Mouse (Mus musculus) lung, adult 2 months (tissue): Measurements from ENCODE around the gene Gm10037. TPM values are rescaled to one million over a fixed set of nuclear protein-coding genes. Genes with fewer than 3 reads are reported as not detected.
A peak's percentile ranks its signal among the peaks of the same experiment; 100 is the strongest.
"Not testable (repeated sequence)": the region's sequence is repeated elsewhere in the genome, so short reads cannot be mapped to it uniquely, and the experiment has no call there.

Experiments used
- DNase-seq: peaks from one replicate; pipeline ENCODE4 v3.0.0; 2022
- H3K4me1 ChIP-seq: fragments of 200-500 bp; 2 replicates; pipeline ENCODE4 v1.6.1; 2011; ENCODE audit warnings: low read length; ENCODE audit not compliant: control insufficient read depth, insufficient read depth
- H3K4me3 ChIP-seq: fragments of 200-500 bp; replicated peaks from 2 replicates; pipeline ENCODE3; 2011; ENCODE audit warnings: low read depth, mild to moderate bottlenecking, control low read depth, low read length; ENCODE audit errors: extremely low read depth
- CTCF ChIP-seq: fragments of 200-500 bp; IDR thresholded peaks from 2 replicates; pipeline ENCODE4 v1.5.1; 2011; ENCODE audit warnings: mild to moderate bottlenecking, low read length, control low read depth; ENCODE audit not compliant: insufficient read depth
- POLR2A ChIP-seq: fragments of 200-500 bp; IDR thresholded peaks from 2 replicates; pipeline ENCODE4 v1.6.1; 2011; ENCODE audit warnings: low read depth, mild to moderate bottlenecking, control low read depth, low read length, borderline replicate concordance; ENCODE audit errors: extremely low read depth
- WGBS: fragments of 180-500 bp; shearing (Covaris S2); methylation state at CpG from one replicate; pipeline ENCODE4 v1.1.7; 2018; 5-methylcytosine and 5-hydroxymethylcytosine counted together
- polyA plus RNA-seq: library from polyadenylated mRNA; depleted of rRNA; stranded (reverse); fragments of >200 nt; gene quantifications from 2 replicates; pipeline ENCODE4 v1.2.3, GENCODE M21; 2012

The Gm10037 gene
- polyA plus RNA-seq, 1 experiment: 0.82 TPM

- H3K4me3 ChIP-seq: peak overlapping the region; percentile 51
- no peaks in the 10 kb centered on the region for H3K4me1 ChIP-seq
- DNase-seq: peak; percentile 29
- TF ChIP-seq CTCF: peak; percentile 29; the same call in 1 of the 2 replicates
- TF ChIP-seq POLR2A: no peak
- 1% methylated on average over 15 of the region's 19 CpGs for WGBS
Observed at GRCm38 (mm10) chr13:67844119-67844852, 13.4 kb downstream of the Gm10037 start.

- peak; percentile 8 for DNase-seq
- Histone ChIP-seq H3K4me3 (peak overlapping the region; percentile 51), H3K4me1 (no peaks in the 10 kb centered on the region)
- TF ChIP-seq CTCF: no peak
- TF ChIP-seq POLR2A: no peak
- WGBS: 22% methylated on average over 8 of the region's 8 CpGs
Observed at GRCm38 (mm10) chr13:67844853-67845194, 13.9 kb downstream of the Gm10037 start.

GRCm38 (mm10) chr13:67850361-67850760, 19.5 kb downstream of the Gm10037 start:
- TF ChIP-seq POLR2A (no peak), CTCF (no peak)

GRCm38 (mm10) chr13:67853130-67853529, 22.2 kb downstream of the Gm10037 start:
- TF ChIP-seq CTCF: no peak
- no peak for TF ChIP-seq POLR2A
- Histone ChIP-seq H3K4me1 (no peaks in the 10 kb centered on the region), H3K4me3 (no peak overlapping the region)
- 67% methylated on average over 6 of the region's 6 CpGs for WGBS
- no peak for DNase-seq

More at GRCm38 (mm10) chr13:67850361-67850760, 19.5 kb downstream of the Gm10037 start:
- no peak overlapping the region for H3K4me3 ChIP-seq
- no peaks in the 10 kb centered on the region for H3K4me1 ChIP-seq
- no peak for DNase-seq
- 78% methylated on average over 3 of the region's 3 CpGs for WGBS

- TF ChIP-seq POLR2A: no peak
- Histone ChIP-seq H3K4me1 (no peaks in the 10 kb centered on the region), H3K4me3 (no peak overlapping the region)
- DNase-seq: no peak
- 80% methylated on average over 2 of the region's 2 CpGs for WGBS
Observed at GRCm38 (mm10) chr13:67853983-67854382, 23.1 kb downstream of the Gm10037 start.

- Histone ChIP-seq H3K4me3 (no peak overlapping the region), H3K4me1 (no peaks in the 10 kb centered on the region)
- DNase-seq: no peak
- TF ChIP-seq POLR2A (no peak), CTCF (no peak)
- WGBS: 4% methylated on average over 1 of the region's 1 CpGs
Observed at GRCm38 (mm10) chr13:67857317-67857716, 26.4 kb downstream of the Gm10037 start.

GRCm38 (mm10) chr13:67862508-67862907, 31.6 kb downstream of the Gm10037 start:
- TF ChIP-seq POLR2A (no peak), CTCF (no peak)
- no peak for DNase-seq
- no peak overlapping the region for H3K4me3 ChIP-seq
- WGBS: 78% methylated on average over 9 of the region's 9 CpGs
- no peaks in the 10 kb centered on the region for H3K4me1 ChIP-seq

GRCm38 (mm10) chr13:67863026-67863425, 32.1 kb downstream of the Gm10037 start, which contains the start of gene BC048507:
TSS of gene BC048507 (plus strand) at chr13:67863326.
- WGBS: 78% methylated on average over 11 of the region's 11 CpGs
- Histone ChIP-seq H3K4me1 (no peaks in the 10 kb centered on the region), H3K4me3 (no peak within 1 kb of the TSS)
- TF ChIP-seq CTCF: no peak
- DNase-seq: no peak

- TF ChIP-seq POLR2A: no peak
- no peak for TF ChIP-seq CTCF
- H3K4me1 ChIP-seq: no peaks in the 10 kb centered on the region
- no peak overlapping the region for H3K4me3 ChIP-seq
- no peak for DNase-seq
- 50% methylated on average over 5 of the region's 5 CpGs for WGBS
Observed at GRCm38 (mm10) chr13:67864764-67865350, 34.0 kb downstream of the Gm10037 start.

GRCm38 (mm10) chr13:67867899-67868298, 37.0 kb downstream of the Gm10037 start:
- TF ChIP-seq POLR2A: no peak
- TF ChIP-seq CTCF: peak; percentile 30; the same call in 1 of the 2 replicates
- H3K4me3 ChIP-seq: no peak overlapping the region
- WGBS: 33% methylated on average over 3 of the region's 3 CpGs
- DNase-seq: no peak
- H3K4me1 ChIP-seq: no peaks in the 10 kb centered on the region

- not testable (repeated sequence) for H3K4me3 ChIP-seq, DNase-seq, H3K4me1 ChIP-seq
- WGBS: 31% methylated on average over 7 of the region's 12 CpGs
Observed at GRCm38 (mm10) chr13:67876049-67876698, 45.3 kb downstream of the Gm10037 start.
